Mouse (Mus musculus) yolk sac, embryonic 10.5 days (tissue): Measurements from ENCODE around the gene Mc3r.

Experiments used
- DNase-seq: peaks from one replicate; pipeline ENCODE4 v3.0.0-alpha.2; 2017; ENCODE audit warnings: low spot score

Mc3r gene

GRCm38 (mm10) chr2:172256418-172256817 is 8.1 kb downstream of the Mc3r start:
- no peak for DNase-seq

GRCm38 (mm10) chr2:172256956-172257355 is 8.7 kb downstream of the Mc3r start:
- DNase-seq = no peak

GRCm38 (mm10) chr2:172257471-172258065 is 9.3 kb downstream of the Mc3r start:
- peak; percentile 44 for DNase-seq

GRCm38 (mm10) chr2:172260064-172260463 is 11.8 kb downstream of the Mc3r start:
- DNase-seq = peak; percentile 31

- DNase-seq = no peak
Observed at GRCm38 (mm10) chr2:172261441-172261840, 13.1 kb downstream of the Mc3r start.

GRCm38 (mm10) chr2:172263216-172263615 is 14.9 kb downstream of the Mc3r start:
- DNase-seq = no peak

GRCm38 (mm10) chr2:172269907-172270306 is 21.6 kb downstream of the Mc3r start:
- no peak for DNase-seq

- no peak for DNase-seq
Observed at GRCm38 (mm10) chr2:172270485-172270944, 22.2 kb downstream of the Mc3r start.

GRCm38 (mm10) chr2:172270974-172271697 is 22.8 kb downstream of the Mc3r start:
- DNase-seq = no peak

GRCm38 (mm10) chr2:172274662-172275061 is 26.4 kb downstream of the Mc3r start:
- no peak for DNase-seq

- no peak for DNase-seq
Observed at GRCm38 (mm10) chr2:172276155-172276554, 27.9 kb downstream of the Mc3r start.

GRCm38 (mm10) chr2:172278979-172279378 is 30.7 kb downstream of the Mc3r start:
- no peak for DNase-seq

GRCm38 (mm10) chr2:172282071-172282710 is 33.9 kb downstream of the Mc3r start:
- no peak for DNase-seq

GRCm38 (mm10) chr2:172287715-172288114 is 39.4 kb downstream of the Mc3r start:
- DNase-seq = no peak

GRCm38 (mm10) chr2:172288965-172289364 is 40.7 kb downstream of the Mc3r start:
- no peak for DNase-seq

GRCm38 (mm10) chr2:172289632-172290031 is 41.3 kb downstream of the Mc3r start:
- no peak for DNase-seq

- DNase-seq = peak; percentile 69
Observed at GRCm38 (mm10) chr2:172290474-172290873, 42.2 kb downstream of the Mc3r start.

GRCm38 (mm10) chr2:172291025-172291424 is 42.7 kb downstream of the Mc3r start:
- DNase-seq = no peak

- DNase-seq = no peak
Observed at GRCm38 (mm10) chr2:172291755-172292524, 43.6 kb downstream of the Mc3r start.

GRCm38 (mm10) chr2:172292525-172293405 is 44.5 kb downstream of the Mc3r start:
- DNase-seq = no peak

GRCm38 (mm10) chr2:172298083-172298482 is 49.8 kb downstream of the Mc3r start:
- peak; percentile 77 for DNase-seq
